Mouse (Mus musculus): ENCODE results near the gene Abca17. TPM values are rescaled to one million over a fixed set of nuclear protein-coding genes. Genes with fewer than 3 reads are reported as not detected.

Gene Abca17
- polyA plus RNA-seq, 1 experiment from 2014 or later = 0.06 TPM

DNA sequence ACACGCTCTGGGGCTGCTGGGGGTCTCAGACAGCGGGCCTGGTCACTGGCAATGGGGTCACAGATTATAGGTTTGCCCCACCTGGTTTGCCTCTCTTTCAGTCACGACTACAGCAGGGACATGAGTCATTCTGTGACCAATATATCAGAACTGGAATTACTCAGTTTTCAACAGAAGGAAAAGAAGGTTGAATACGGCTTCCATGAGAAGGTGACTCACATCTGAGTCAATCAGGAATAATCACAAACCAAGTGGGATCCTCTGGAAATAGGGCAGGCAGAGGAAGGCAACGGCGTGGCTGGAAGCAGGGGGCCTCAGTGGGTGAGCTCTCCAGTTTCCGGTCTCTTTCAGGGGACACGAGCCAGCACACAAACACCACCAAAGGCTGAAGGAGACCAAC lies 106.8 kb downstream of the Abca17 start:
- no peak overlapping the region for H3K4me3 ChIP-seq (ENCODE audit: low read depth, low read length)
- no peak overlapping the region for H3K4me2 ChIP-seq
- H3K4me1 ChIP-seq (ENCODE audit: control insufficient read depth, insufficient read depth, low read length) = no peaks in the 10 kb centered on the region
- peaks cover 5% of the 10 kb centered on the region for H3K9me3 ChIP-seq (replicated peaks; ENCODE audit: control insufficient read depth, low read length)
- H3K27ac ChIP-seq (ENCODE audit: low read depth, low read length) = no peak overlapping the region
- no peaks in the 10 kb centered on the region for H3K27me3 ChIP-seq (ENCODE audit: control insufficient read depth, insufficient read depth, low read length)
- ATAC-seq (replicated peaks; ENCODE audit: insufficient number of reproducible peaks, low FRiP score, low TSS enrichment) = no peak
- H3K9ac ChIP-seq (ENCODE audit: low read depth, low read length) = no peak overlapping the region
- WGBS (ENCODE audit: insufficient replicate concordance) = 96% methylated on average over 8 of the region's 8 CpGs
- peaks cover 67% of the 10 kb centered on the region for H3K36me3 ChIP-seq (ENCODE audit: control insufficient read depth, insufficient read depth, low read length)

DNA sequence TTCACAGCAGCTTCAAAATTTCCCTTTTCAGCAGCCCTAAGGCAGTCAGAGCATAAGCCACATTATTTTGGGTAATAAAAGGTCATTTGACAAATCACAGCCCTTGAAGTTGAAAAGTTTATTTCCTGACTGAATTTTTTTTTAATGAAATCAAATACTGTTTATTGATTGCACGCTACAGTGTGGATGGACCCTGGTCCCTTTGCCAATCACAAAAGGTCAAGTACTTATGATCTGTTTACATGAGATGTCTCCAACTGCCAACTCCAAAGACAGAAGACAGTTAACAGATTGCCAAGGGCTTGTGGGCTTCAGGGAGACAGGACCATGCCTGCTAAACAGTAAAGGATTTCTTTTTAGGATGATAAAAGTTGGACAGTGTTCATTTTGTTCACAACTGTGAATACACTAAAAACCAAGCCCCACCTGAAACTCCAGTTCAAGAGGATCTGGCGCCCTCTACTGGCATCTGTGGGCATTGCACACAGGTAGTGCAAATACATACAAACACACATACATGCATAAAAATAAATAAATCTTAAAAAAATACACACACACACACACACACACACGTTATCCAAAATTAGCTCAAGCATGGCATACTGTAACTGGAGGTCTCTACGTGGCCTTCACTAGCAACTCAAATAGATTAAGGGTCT lies 107.4 kb downstream of the Abca17 start:
- Histone ChIP-seq H3K9ac (ENCODE audit: low read depth, low read length) (no peak overlapping the region), H3K4me2 (no peak overlapping the region), H3K9me3 (replicated peaks; ENCODE audit: control insufficient read depth, low read length) (peaks cover 5% of the 10 kb centered on the region), H3K4me1 (ENCODE audit: control insufficient read depth, insufficient read depth, low read length) (no peaks in the 10 kb centered on the region), H3K36me3 (ENCODE audit: control insufficient read depth, insufficient read depth, low read length) (peaks cover 64% of the 10 kb centered on the region), H3K4me3 (ENCODE audit: low read depth, low read length) (no peak overlapping the region), H3K27me3 (ENCODE audit: control insufficient read depth, insufficient read depth, low read length) (no peaks in the 10 kb centered on the region), H3K27ac (ENCODE audit: low read depth, low read length) (no peak overlapping the region)
- no peak for ATAC-seq (replicated peaks; ENCODE audit: insufficient number of reproducible peaks, low FRiP score, low TSS enrichment)
- WGBS (ENCODE audit: insufficient replicate concordance) = 80% methylated on average over 4 of the region's 4 CpGs

DNA sequence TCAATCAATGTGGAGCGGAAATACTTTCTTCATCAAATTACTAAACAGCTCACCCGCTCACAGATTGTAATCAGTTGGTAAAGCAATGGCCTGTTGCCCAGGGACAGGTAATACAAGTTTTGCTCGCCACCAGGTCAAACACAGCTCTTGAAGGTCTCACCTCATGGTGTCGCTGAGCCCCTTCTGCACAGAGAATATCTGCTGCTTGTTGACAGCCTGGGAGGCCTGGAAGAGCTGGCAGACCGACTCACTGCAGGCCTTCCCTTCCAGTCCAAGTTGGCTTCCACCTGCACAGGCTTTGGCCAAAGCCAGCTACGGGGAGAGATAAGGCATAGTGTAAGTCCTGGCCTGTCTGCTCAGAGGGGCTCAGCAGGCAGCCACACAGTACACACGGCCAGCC lies 113.9 kb downstream of the Abca17 start:
- no peak for ATAC-seq (replicated peaks; ENCODE audit: insufficient number of reproducible peaks, low FRiP score, low TSS enrichment)
- Histone ChIP-seq H3K4me3 (ENCODE audit: low read depth, low read length) (no peak overlapping the region), H3K36me3 (ENCODE audit: control insufficient read depth, insufficient read depth, low read length) (peaks cover 66% of the 10 kb centered on the region), H3K27ac (ENCODE audit: low read depth, low read length) (no peak overlapping the region), H3K9ac (ENCODE audit: low read depth, low read length) (no peak overlapping the region), H3K4me2 (no peak overlapping the region), H3K4me1 (ENCODE audit: control insufficient read depth, insufficient read depth, low read length) (no peaks in the 10 kb centered on the region), H3K27me3 (ENCODE audit: control insufficient read depth, insufficient read depth, low read length) (no peaks in the 10 kb centered on the region), H3K9me3 (replicated peaks; ENCODE audit: control insufficient read depth, low read length) (no peaks in the 10 kb centered on the region)
- 94% methylated on average over 7 of the region's 7 CpGs for WGBS (ENCODE audit: insufficient replicate concordance)

DNA sequence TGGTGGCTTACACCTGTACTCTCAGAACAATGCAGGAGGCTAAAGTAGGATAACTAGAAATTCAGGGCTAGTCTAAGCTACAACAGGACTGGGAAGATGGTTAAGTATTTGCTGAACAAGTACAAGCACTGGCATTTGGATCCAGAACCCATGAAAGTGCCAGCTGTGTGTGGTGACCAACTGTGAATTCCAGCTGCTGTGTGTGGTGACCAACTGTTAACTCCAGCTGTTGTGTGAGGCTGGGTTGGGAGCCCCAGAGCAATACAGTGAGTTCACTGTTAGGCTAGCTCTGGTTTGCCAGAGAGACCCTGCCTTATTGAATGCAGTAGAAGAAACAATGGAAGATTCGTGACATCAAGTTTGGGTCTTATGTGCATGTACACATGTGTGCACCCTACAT lies 114.4 kb downstream of the Abca17 start:
- H3K4me3 ChIP-seq (ENCODE audit: low read depth, low read length) = no peak overlapping the region
- 89% methylated on average over 1 of the region's 1 CpGs for WGBS (ENCODE audit: insufficient replicate concordance)

DNA sequence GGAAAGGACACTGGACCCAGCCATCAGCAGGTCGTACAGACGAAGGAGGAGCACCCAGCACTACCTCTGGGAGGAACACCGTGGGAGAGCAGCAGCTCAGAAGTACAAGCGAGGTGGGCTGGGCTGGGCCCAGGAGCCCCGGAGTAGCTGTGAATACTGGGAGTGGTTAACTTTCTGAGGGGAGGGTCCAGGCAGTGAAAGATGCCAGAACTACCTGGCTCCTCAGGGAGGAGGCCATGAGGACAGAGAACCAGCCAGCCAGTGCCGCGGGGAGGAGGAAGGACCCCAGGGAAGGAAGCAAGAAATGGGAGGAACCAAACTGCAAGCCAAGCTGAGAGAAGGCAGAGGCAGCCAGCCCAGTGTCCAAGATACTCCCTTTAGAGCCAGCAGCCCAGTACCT lies 122.9 kb downstream of the Abca17 start:
- no peak for ATAC-seq (replicated peaks; ENCODE audit: insufficient number of reproducible peaks, low FRiP score, low TSS enrichment)
- H3K27me3 ChIP-seq (ENCODE audit: control insufficient read depth, insufficient read depth, low read length) = no peaks in the 10 kb centered on the region
- H3K4me3 ChIP-seq (ENCODE audit: low read depth, low read length) = no peak overlapping the region
- H3K4me2 ChIP-seq = no peak overlapping the region
- H3K9ac ChIP-seq (ENCODE audit: low read depth, low read length) = no peak overlapping the region
- no peaks in the 10 kb centered on the region for H3K4me1 ChIP-seq (ENCODE audit: control insufficient read depth, insufficient read depth, low read length)
- no peak overlapping the region for H3K27ac ChIP-seq (ENCODE audit: low read depth, low read length)
- peaks cover 70% of the 10 kb centered on the region for H3K36me3 ChIP-seq (ENCODE audit: control insufficient read depth, insufficient read depth, low read length)
- 82% methylated on average over 7 of the region's 7 CpGs for WGBS (ENCODE audit: insufficient replicate concordance)
- no peaks in the 10 kb centered on the region for H3K9me3 ChIP-seq (replicated peaks; ENCODE audit: control insufficient read depth, low read length)

More for the DNA sequence above, 114.4 kb downstream of the Abca17 start:
- Histone ChIP-seq H3K9ac (ENCODE audit: low read depth, low read length) (no peak overlapping the region), H3K27ac (ENCODE audit: low read depth, low read length) (no peak overlapping the region), H3K4me1 (ENCODE audit: control insufficient read depth, insufficient read depth, low read length) (no peaks in the 10 kb centered on the region), H3K27me3 (ENCODE audit: control insufficient read depth, insufficient read depth, low read length) (no peaks in the 10 kb centered on the region), H3K4me2 (no peak overlapping the region), H3K9me3 (replicated peaks; ENCODE audit: control insufficient read depth, low read length) (no peaks in the 10 kb centered on the region), H3K36me3 (ENCODE audit: control insufficient read depth, insufficient read depth, low read length) (peaks cover 68% of the 10 kb centered on the region)
- no peak for ATAC-seq (replicated peaks; ENCODE audit: insufficient number of reproducible peaks, low FRiP score, low TSS enrichment)

DNA sequence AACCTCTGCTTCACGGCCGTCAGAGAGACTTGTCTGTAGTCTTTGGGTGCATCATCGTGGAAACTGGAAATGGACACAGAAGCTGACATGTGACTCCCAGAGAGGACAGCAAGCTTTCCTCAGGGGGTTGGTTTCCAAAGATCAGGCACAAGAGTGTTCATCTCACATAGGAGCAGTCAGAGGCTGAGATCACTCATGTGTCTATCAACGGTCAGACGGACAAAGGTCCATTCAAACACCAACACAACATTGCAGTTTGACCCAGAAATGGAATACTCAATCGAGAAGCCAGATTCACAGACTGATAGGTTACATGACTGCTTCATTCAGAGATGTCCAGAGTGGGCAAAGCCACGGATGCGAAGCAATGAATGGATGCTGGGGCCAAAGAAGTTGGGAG lies 124.1 kb downstream of the Abca17 start:
- Histone ChIP-seq H3K4me1 (ENCODE audit: control insufficient read depth, insufficient read depth, low read length) (no peaks in the 10 kb centered on the region), H3K27ac (ENCODE audit: low read depth, low read length) (peak overlapping the region; percentile 79; the same call in 1 of the 2 replicates), H3K36me3 (ENCODE audit: control insufficient read depth, insufficient read depth, low read length) (peaks cover 62% of the 10 kb centered on the region), H3K4me2 (no peak overlapping the region), H3K4me3 (ENCODE audit: low read depth, low read length) (no peak overlapping the region), H3K9ac (ENCODE audit: low read depth, low read length) (no peak overlapping the region), H3K9me3 (replicated peaks; ENCODE audit: control insufficient read depth, low read length) (no peaks in the 10 kb centered on the region), H3K27me3 (ENCODE audit: control insufficient read depth, insufficient read depth, low read length) (no peaks in the 10 kb centered on the region)
- WGBS (ENCODE audit: insufficient replicate concordance) = 92% methylated on average over 8 of the region's 8 CpGs
- no peak for ATAC-seq (replicated peaks; ENCODE audit: insufficient number of reproducible peaks, low FRiP score, low TSS enrichment)

DNA sequence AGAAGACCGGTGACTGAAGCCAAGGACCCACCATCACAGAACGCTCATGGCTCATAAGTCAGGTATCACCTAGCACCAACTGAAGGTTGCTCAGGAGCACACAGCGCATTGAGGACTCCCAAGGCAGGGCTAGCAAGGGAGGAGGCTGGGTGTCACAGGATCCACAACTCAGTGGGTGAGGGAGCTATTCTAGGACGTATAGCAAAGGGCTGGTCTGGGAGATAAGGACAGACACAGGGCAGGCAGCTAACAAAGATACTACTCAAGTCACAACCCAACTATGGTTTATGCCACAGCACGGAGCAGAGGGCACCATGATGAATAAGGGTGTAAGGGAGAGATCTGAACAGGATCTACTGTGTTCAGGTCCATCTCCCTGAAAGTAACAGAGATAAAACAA lies 125.0 kb downstream of the Abca17 start:
- ATAC-seq (replicated peaks; ENCODE audit: insufficient number of reproducible peaks, low FRiP score, low TSS enrichment) = peak; percentile 82
- H3K27ac ChIP-seq (ENCODE audit: low read depth, low read length) = peak overlapping the region; percentile 79; the same call in 1 of the 2 replicates
- H3K4me2 ChIP-seq = no peak overlapping the region
- 69% methylated on average over 5 of the region's 5 CpGs for whole genome bisulfite sequencing (ENCODE audit: insufficient replicate concordance)
- H3K36me3 ChIP-seq (ENCODE audit: control insufficient read depth, insufficient read depth, low read length) = peaks cover 58% of the 10 kb centered on the region
- H3K27me3 ChIP-seq (ENCODE audit: control insufficient read depth, insufficient read depth, low read length) = no peaks in the 10 kb centered on the region
- H3K4me3 ChIP-seq (ENCODE audit: low read depth, low read length) = no peak overlapping the region
- H3K4me1 ChIP-seq (ENCODE audit: control insufficient read depth, insufficient read depth, low read length) = peaks cover 4% of the 10 kb centered on the region
- no peaks in the 10 kb centered on the region for H3K9me3 ChIP-seq (replicated peaks; ENCODE audit: control insufficient read depth, low read length)
- H3K9ac ChIP-seq (ENCODE audit: low read depth, low read length) = no peak overlapping the region; the same call in 1 of the 2 replicates

DNA sequence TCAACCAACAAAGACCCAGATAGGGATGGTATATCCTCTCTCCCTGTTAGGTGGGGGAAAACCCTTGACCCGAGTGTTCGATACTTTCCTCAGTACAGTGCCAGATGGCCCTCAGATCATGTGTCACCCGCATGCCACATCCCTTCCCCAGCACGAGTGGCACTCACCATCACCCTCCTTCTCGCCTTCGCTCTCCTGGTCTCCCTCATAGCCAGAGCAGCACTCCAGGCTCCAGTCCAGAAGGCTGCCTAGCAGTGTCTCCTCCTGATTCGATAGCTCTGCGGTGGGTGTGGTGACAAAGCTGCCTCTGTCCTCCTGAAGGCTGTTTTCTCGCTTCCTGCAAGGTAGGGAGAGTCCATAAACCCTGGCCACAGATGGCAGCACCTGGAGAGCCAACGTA lies 126.1 kb downstream of the Abca17 start:
- no peak overlapping the region; the same call in 1 of the 2 replicates for H3K9ac ChIP-seq (ENCODE audit: low read depth, low read length)
- ATAC-seq (replicated peaks; ENCODE audit: insufficient number of reproducible peaks, low FRiP score, low TSS enrichment) = no peak
- H3K4me1 ChIP-seq (ENCODE audit: control insufficient read depth, insufficient read depth, low read length) = peaks cover 9% of the 10 kb centered on the region
- H3K9me3 ChIP-seq (replicated peaks; ENCODE audit: control insufficient read depth, low read length) = no peaks in the 10 kb centered on the region
- no peaks in the 10 kb centered on the region for H3K27me3 ChIP-seq (ENCODE audit: control insufficient read depth, insufficient read depth, low read length)
- no peak overlapping the region for H3K4me3 ChIP-seq (ENCODE audit: low read depth, low read length)
- H3K27ac ChIP-seq (ENCODE audit: low read depth, low read length) = no peak overlapping the region
- H3K36me3 ChIP-seq (ENCODE audit: control insufficient read depth, insufficient read depth, low read length) = peaks cover 50% of the 10 kb centered on the region
- WGBS (ENCODE audit: insufficient replicate concordance) = 90% methylated on average over 10 of the region's 10 CpGs
- H3K4me2 ChIP-seq = no peak overlapping the region

DNA sequence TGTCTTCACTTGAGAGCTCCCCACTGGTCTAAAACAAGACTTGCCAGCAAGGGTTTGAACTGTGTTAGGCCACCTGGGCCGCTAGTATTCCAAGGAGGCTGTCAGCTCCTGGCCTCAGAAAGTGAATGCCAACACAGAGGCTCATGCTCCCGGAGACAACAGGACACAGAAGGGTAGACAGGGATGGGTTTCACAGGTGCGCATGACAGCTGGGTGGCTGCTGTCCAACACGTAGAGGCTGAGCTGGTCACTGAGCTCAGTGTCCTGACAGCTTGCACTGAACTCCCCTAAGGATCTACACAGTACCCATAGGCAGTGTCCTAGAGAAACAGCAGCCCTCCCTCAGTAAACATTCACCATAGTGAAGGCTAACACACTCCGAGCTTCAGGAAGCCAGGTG lies 127.4 kb downstream of the Abca17 start:
- Histone ChIP-seq H3K9ac (ENCODE audit: low read depth, low read length) (no peak overlapping the region), H3K9me3 (replicated peaks; ENCODE audit: control insufficient read depth, low read length) (no peaks in the 10 kb centered on the region), H3K27me3 (ENCODE audit: control insufficient read depth, insufficient read depth, low read length) (no peaks in the 10 kb centered on the region), H3K36me3 (ENCODE audit: control insufficient read depth, insufficient read depth, low read length) (peaks cover 44% of the 10 kb centered on the region), H3K4me2 (no peak overlapping the region), H3K27ac (ENCODE audit: low read depth, low read length) (no peak overlapping the region), H3K4me3 (ENCODE audit: low read depth, low read length) (no peak overlapping the region), H3K4me1 (ENCODE audit: control insufficient read depth, insufficient read depth, low read length) (peaks cover 12% of the 10 kb centered on the region)
- 83% methylated on average over 5 of the region's 5 CpGs for WGBS (ENCODE audit: insufficient replicate concordance)
- no peak for ATAC-seq (replicated peaks; ENCODE audit: insufficient number of reproducible peaks, low FRiP score, low TSS enrichment)
